Mouse (Mus musculus) hindbrain, embryonic 14.5 days (tissue): ENCODE measurements around the gene Ltn1. TPM values are rescaled to one million over a fixed set of nuclear protein-coding genes. Genes with fewer than 3 reads are reported as not detected.

ENCODE experiments used
- ATAC-seq: fragments of 200-750 bp; cut with Nextera tagmentation; 2 replicates; pipeline ENCODE4 v1.8.0; 2017; ENCODE audit warnings: moderate number of reproducible peaks, mild to moderate bottlenecking, moderate TSS enrichment, moderate library complexity; ENCODE audit not compliant: low FRiP score
- DNase-seq: peaks from one replicate; pipeline ENCODE4 v3.0.0-alpha.2; 2015; ENCODE audit warnings: low spot score
- H3K27ac ChIP-seq: fragments of 300-500 bp; sonication (generic); 2 replicates; pipeline ENCODE4 v1.5.1; 2014; ENCODE audit warnings: mild to moderate bottlenecking, moderate library complexity
- H3K27me3 ChIP-seq: fragments of 300-500 bp; sonication (generic); 2 replicates; pipeline ENCODE4 v1.6.1; 2014; ENCODE audit warnings: mild to moderate bottlenecking, low read length, mixed read lengths; ENCODE audit not compliant: control insufficient read depth, insufficient read depth
- H3K36me3 ChIP-seq: fragments of 300-500 bp; sonication (generic); replicated peaks from 2 replicates; pipeline ENCODE4 v1.6.1; 2014; ENCODE audit not compliant: control insufficient read depth, insufficient read depth
- H3K4me1 ChIP-seq: fragments of 300-500 bp; sonication (generic); replicated peaks from 2 replicates; pipeline ENCODE4 v1.6.1; 2014; ENCODE audit warnings: antibody characterized with exemption, low read length, mixed read lengths; ENCODE audit not compliant: control insufficient read depth, insufficient read depth
- H3K4me2 ChIP-seq: fragments of 300-500 bp; sonication (generic); replicated peaks from 2 replicates; pipeline ENCODE4 v1.6.1; 2014; ENCODE audit warnings: mild to moderate bottlenecking, moderate library complexity
- H3K4me3 ChIP-seq: fragments of 300-500 bp; sonication (generic); replicated peaks from 2 replicates; pipeline ENCODE4 v1.5.1; 2014; ENCODE audit warnings: mild to moderate bottlenecking, low read length
- H3K9ac ChIP-seq: fragments of 300-500 bp; sonication (generic); 2 replicates; pipeline ENCODE4 v1.6.1; 2014
- H3K9me3 ChIP-seq: fragments of 300-500 bp; sonication (generic); 2 replicates; pipeline ENCODE4 v1.6.1; 2016; ENCODE audit warnings: low read length; ENCODE audit not compliant: control insufficient read depth
- WGBS: fragments of 180-500 bp; shearing (Covaris S2); extraction: QIAGEN DNeasy Blood & Tissue Kit; methylation state at CpG from one replicate; pipeline ENCODE4 v1.1.7; 2014; 5-methylcytosine and 5-hydroxymethylcytosine counted together
- polyA plus RNA-seq: library from polyadenylated mRNA; unstranded; fragments of >200 nt; fragmentation: Nextera tagmentation; extraction: Ambion mirVana; gene quantifications from 2 replicates; pipeline ENCODE4 v1.2.1, GENCODE M21; 2014

Gene Ltn1
- polyA plus RNA-seq, 1 experiment from 2014 or later = 30.5 TPM

- Histone ChIP-seq H3K36me3 (peaks cover 57% of the 10 kb centered on the region), H3K27ac (no peak overlapping the region), H3K9ac (no peak overlapping the region), H3K4me1 (no peaks in the 10 kb centered on the region), H3K4me2 (no peak overlapping the region), H3K27me3 (no peaks in the 10 kb centered on the region), H3K4me3 (no peak overlapping the region), H3K9me3 (no peaks in the 10 kb centered on the region)
- DNase-seq (no peak), ATAC-seq (no peak)
- WGBS = 94% methylated on average over 4 of the region's 4 CpGs
Measured at GRCm38 (mm10) chr16:87364231-87364630, 68.2 kb downstream of the Ltn1 start.

GRCm38 (mm10) chr16:87360096-87360495 lies 72.3 kb downstream of the Ltn1 start:
- H3K27ac ChIP-seq = no peak overlapping the region
- H3K27me3 ChIP-seq = no peaks in the 10 kb centered on the region
- 94% methylated on average over 6 of the region's 6 CpGs for WGBS
- no peak overlapping the region for H3K4me2 ChIP-seq
- no peaks in the 10 kb centered on the region for H3K9me3 ChIP-seq
- DNase-seq (no peak), ATAC-seq (no peak)
- no peaks in the 10 kb centered on the region for H3K4me1 ChIP-seq
- H3K4me3 ChIP-seq = no peak overlapping the region
- peaks cover 52% of the 10 kb centered on the region for H3K36me3 ChIP-seq
- H3K9ac ChIP-seq = no peak overlapping the region

GRCm38 (mm10) chr16:87354748-87355147 lies 77.7 kb downstream of the Ltn1 start:
- Histone ChIP-seq H3K27me3 (no peaks in the 10 kb centered on the region), H3K4me3 (peak overlapping the region; percentile 70), H3K27ac (peak overlapping the region; percentile 95; the same call in 1 of the 2 replicates), H3K9me3 (no peaks in the 10 kb centered on the region), H3K36me3 (peaks cover 14% of the 10 kb centered on the region), H3K4me1 (peaks cover 5% of the 10 kb centered on the region; the same call in 1 of the 2 replicates), H3K9ac (peak overlapping the region; percentile 83), H3K4me2 (peak overlapping the region; percentile 67)
- ATAC-seq = no peak
- 80% methylated on average over 7 of the region's 7 CpGs for WGBS
- DNase-seq = no peak

- ATAC-seq (peak; percentile 99), DNase-seq (peak; percentile 97)
- H3K9me3 ChIP-seq = no peaks in the 10 kb centered on the region
- H3K27ac ChIP-seq = peak within 1 kb of the TSS; percentile 95
- under 1% methylated on average over 48 of the region's 48 CpGs for WGBS
- no peaks in the 10 kb centered on the region for H3K27me3 ChIP-seq
- peak within 1 kb of the TSS; percentile 83 for H3K9ac ChIP-seq
- H3K4me1 ChIP-seq = peaks cover 5% of the 10 kb centered on the region; the same call in 1 of the 2 replicates
- peaks cover 12% of the 10 kb centered on the region for H3K36me3 ChIP-seq
- peak within 1 kb of the TSS; percentile 70 for H3K4me3 ChIP-seq
- H3K4me2 ChIP-seq = peak within 1 kb of the TSS; percentile 67
Measured at GRCm38 (mm10) chr16:87354075-87354583, 78.3 kb downstream of the Ltn1 start, which contains the start of gene N6amt1. TSS of gene N6amt1 (plus strand) at chr16:87354185.

- H3K9ac ChIP-seq = no peak overlapping the region
- H3K27ac ChIP-seq = no peak overlapping the region
- H3K4me1 ChIP-seq = peaks cover 5% of the 10 kb centered on the region; the same call in 1 of the 2 replicates
- H3K36me3 ChIP-seq = peaks cover 12% of the 10 kb centered on the region
- peak overlapping the region; percentile 70 for H3K4me3 ChIP-seq
- H3K9me3 ChIP-seq = no peaks in the 10 kb centered on the region
- no peaks in the 10 kb centered on the region for H3K27me3 ChIP-seq
- peak overlapping the region; percentile 67 for H3K4me2 ChIP-seq
- ATAC-seq (no peak), DNase-seq (peak; percentile 25)
- WGBS = 97% methylated on average over 1 of the region's 1 CpGs
Measured at GRCm38 (mm10) chr16:87353605-87354004, 78.8 kb downstream of the Ltn1 start.

- no peak overlapping the region for H3K27ac ChIP-seq
- no peaks in the 10 kb centered on the region for H3K9me3 ChIP-seq
- no peak overlapping the region for H3K4me2 ChIP-seq
- 81% methylated on average over 5 of the region's 5 CpGs for WGBS
- no peak overlapping the region for H3K4me3 ChIP-seq
- H3K27me3 ChIP-seq = no peaks in the 10 kb centered on the region
- ATAC-seq (no peak), DNase-seq (no peak)
- H3K4me1 ChIP-seq = peaks cover 5% of the 10 kb centered on the region; the same call in 1 of the 2 replicates
- no peak overlapping the region for H3K9ac ChIP-seq
- H3K36me3 ChIP-seq = 0 out of 2 replicates have a peak, but pooled peaks cover under 1% of the 10 kb centered on the region
Measured at GRCm38 (mm10) chr16:87351386-87352105, 80.9 kb downstream of the Ltn1 start.

GRCm38 (mm10) chr16:87348133-87348532 lies 84.3 kb downstream of the Ltn1 start:
- Histone ChIP-seq H3K4me3 (no peak overlapping the region), H3K4me1 (no peaks in the 10 kb centered on the region), H3K9me3 (no peaks in the 10 kb centered on the region), H3K36me3 (no peaks in the 10 kb centered on the region), H3K9ac (no peak overlapping the region), H3K27me3 (no peaks in the 10 kb centered on the region), H3K4me2 (no peak overlapping the region), H3K27ac (no peak overlapping the region)
- no peak for DNase-seq
- no peak for ATAC-seq
- 99% methylated on average over 2 of the region's 2 CpGs for WGBS

- no peaks in the 10 kb centered on the region for H3K27me3 ChIP-seq
- H3K4me2 ChIP-seq = no peak overlapping the region
- H3K36me3 ChIP-seq = no peaks in the 10 kb centered on the region
- H3K9ac ChIP-seq = no peak overlapping the region
- no peak for ATAC-seq
- H3K27ac ChIP-seq = no peak overlapping the region
- no peaks in the 10 kb centered on the region for H3K9me3 ChIP-seq
- WGBS = 87% methylated on average over 6 of the region's 6 CpGs
- no peak overlapping the region for H3K4me3 ChIP-seq
- no peaks in the 10 kb centered on the region for H3K4me1 ChIP-seq
- no peak for DNase-seq
Measured at GRCm38 (mm10) chr16:87341043-87341572, 91.3 kb downstream of the Ltn1 start.

- DNase-seq (no peak), ATAC-seq (no peak)
- Histone ChIP-seq H3K27ac (no peak overlapping the region), H3K27me3 (no peaks in the 10 kb centered on the region), H3K4me1 (no peaks in the 10 kb centered on the region), H3K4me3 (no peak overlapping the region), H3K4me2 (no peak overlapping the region), H3K9ac (no peak overlapping the region), H3K9me3 (no peaks in the 10 kb centered on the region), H3K36me3 (no peaks in the 10 kb centered on the region)
- 92% methylated on average over 3 of the region's 3 CpGs for WGBS
Measured at GRCm38 (mm10) chr16:87334756-87335155, 97.7 kb downstream of the Ltn1 start.
